Mouse (Mus musculus) effector memory CD4-positive, alpha-beta T cell, adult 5 months (primary cell): ENCODE results near the gene Tstd2. TPM values are rescaled to one million over a fixed set of nuclear protein-coding genes. Genes with fewer than 3 reads are reported as not detected.

Experiments
- polyA plus RNA-seq: library from polyadenylated mRNA; unstranded; fragments of 100-300 nt; shearing (Covaris generic); gene quantifications from one replicate; pipeline ENCODE4 v1.2.1, GENCODE M21; 2017

The Tstd2 gene
- 29.0 TPM for polyA plus RNA-seq

GRCm38 (mm10) chr4:46138287-46139222 lies at the start of gene Tstd2, which contains the start of gene Ncbp1:
Gene Tstd2 (minus strand): TSS chr4:46138694.
Gene Ncbp1 (plus strand): TSS chr4:46138613.

Other genes with a start within 250 kb of the Tstd2 start
- gene Ccdc180, start 248.4 kb downstream of the Tstd2 start, polyA plus RNA-seq = not detected
- 13.9 TPM for gene Tdrd7, start 173.4 kb downstream of the Tstd2 start, polyA plus RNA-seq
- gene Tmod1, start 99.8 kb downstream of the Tstd2 start, polyA plus RNA-seq = 0.97 TPM
- gene Ncbp1, start 81 bp downstream of the Tstd2 start, polyA plus RNA-seq = 67.2 TPM
- 35.4 TPM for gene Xpa, start 57.6 kb upstream of the Tstd2 start, polyA plus RNA-seq
- gene Foxe1, start 204.9 kb upstream of the Tstd2 start, polyA plus RNA-seq = not detected